Mouse (Mus musculus) testis, adult 2 months (tissue): Measurements from ENCODE around the gene Atp8b4.

Experiments used
- CTCF ChIP-seq: fragments of 200-500 bp; IDR thresholded peaks from 2 replicates; pipeline ENCODE4 v1.5.1; 2012; ENCODE audit warnings: low read depth, mild to moderate bottlenecking, inconsistent platforms, low read length, moderate library complexity; ENCODE audit not compliant: control insufficient read depth, insufficient read depth, insufficient replicate concordance
- POLR2A ChIP-seq: fragments of 200-500 bp; IDR thresholded peaks from 2 replicates; pipeline ENCODE4 v1.6.1; 2012; ENCODE audit warnings: low read depth, mild to moderate bottlenecking, inconsistent platforms, low read length, moderate library complexity; ENCODE audit not compliant: control insufficient read depth

GRCm38 (mm10) chr2:126371634-126372033 is 128.8 kb downstream of the Atp8b4 start:
- TF ChIP-seq CTCF (no peak), POLR2A (no peak)
